Mouse (Mus musculus): ENCODE data around the gene Slc8a3. TPM values are rescaled to one million over a fixed set of nuclear protein-coding genes. Genes with fewer than 3 reads are reported as not detected.

The Slc8a3 gene
- polyA plus RNA-seq, 1 experiment from 2014 or later = 10.1 TPM

DNA sequence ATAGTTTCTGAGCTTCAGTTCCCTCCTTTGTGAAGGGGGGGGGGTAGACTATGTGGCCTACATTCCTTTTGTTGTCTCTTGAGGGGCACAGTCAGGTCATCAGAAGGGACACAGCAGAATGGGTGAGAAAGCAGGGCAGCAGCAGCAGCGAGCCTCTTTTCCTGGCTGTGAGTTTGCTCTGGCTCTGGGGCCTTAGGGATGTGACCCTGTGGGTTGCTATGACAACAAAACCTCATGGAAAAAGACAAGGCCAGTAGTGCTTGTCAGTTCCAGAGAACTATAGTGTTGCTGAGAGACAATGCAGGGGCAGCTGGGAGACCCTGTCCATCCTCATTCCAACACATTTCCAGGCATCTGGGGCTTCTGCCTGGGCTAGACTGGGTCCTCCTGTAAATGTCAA is 129.8 kb downstream of the Slc8a3 start:
- H3K27me3 ChIP-seq (ENCODE audit: control insufficient read depth, insufficient read depth, low read depth, low read length) = no peaks in the 10 kb centered on the region
- H3K27ac ChIP-seq (ENCODE audit: low read length) = no peak overlapping the region
- no peak overlapping the region for H3K9ac ChIP-seq (ENCODE audit: low read depth, low read length)
- WGBS = 0% methylated on average over 1 of the region's 1 CpGs
- H3K4me2 ChIP-seq (ENCODE audit: low read length) = no peak overlapping the region
- no peaks in the 10 kb centered on the region for H3K36me3 ChIP-seq (ENCODE audit: control insufficient read depth, insufficient read depth, low read length)
- H3K9me3 ChIP-seq (replicated peaks; ENCODE audit: control insufficient read depth, low read length, poor library complexity, severe bottlenecking) = no peaks in the 10 kb centered on the region
- peaks cover 6% of the 10 kb centered on the region for H3K4me1 ChIP-seq (ENCODE audit: control insufficient read depth, insufficient read depth, low read length)
- no peak overlapping the region for H3K4me3 ChIP-seq (ENCODE audit: low read depth, low read length)
- no peak; the same call in 1 of the 2 replicates for ATAC-seq

GRCm38 (mm10) chr12:81199280-81199955 is 133.6 kb downstream of the Slc8a3 start:
- WGBS = 26% methylated on average over 23 of the region's 23 CpGs
- H3K27ac ChIP-seq (ENCODE audit: low read length) = no peak overlapping the region

DNA sequence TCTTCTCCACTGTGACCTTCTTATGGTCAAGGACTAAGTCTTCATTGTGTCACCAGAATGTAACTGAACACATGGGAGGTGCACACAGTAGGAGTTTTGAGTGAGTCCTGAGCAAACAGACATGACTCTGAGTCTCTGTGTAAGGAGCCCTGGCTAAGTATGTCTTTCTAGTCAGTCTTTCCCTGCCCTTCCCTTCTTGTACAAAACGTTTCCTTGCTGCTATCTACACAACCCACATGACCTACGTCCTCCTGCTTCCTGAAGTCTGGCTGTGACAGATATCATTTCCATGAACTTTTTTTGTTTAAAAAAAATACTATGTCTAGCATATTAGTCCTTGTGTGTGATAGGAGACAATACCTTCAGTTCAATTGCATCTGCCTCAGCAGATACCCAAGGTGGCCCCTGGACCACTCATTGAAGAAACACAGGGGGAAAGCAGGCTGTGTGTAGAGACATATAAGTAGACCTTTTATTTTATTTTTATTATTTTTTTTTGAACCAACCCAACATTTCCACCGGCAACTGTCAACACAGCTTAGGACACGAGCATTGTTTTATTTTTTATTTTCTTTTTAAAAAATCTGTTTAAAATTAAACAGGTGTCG is 135.4 kb downstream of the Slc8a3 start:
- no peak overlapping the region for H3K4me3 ChIP-seq (ENCODE audit: low read depth, low read length)

More at GRCm38 (mm10) chr12:81199280-81199955, 133.6 kb downstream of the Slc8a3 start:
- Histone ChIP-seq H3K9me3 (replicated peaks; ENCODE audit: control insufficient read depth, low read length, poor library complexity, severe bottlenecking) (no peaks in the 10 kb centered on the region), H3K4me3 (ENCODE audit: low read depth, low read length) (no peak overlapping the region), H3K4me2 (ENCODE audit: low read length) (no peak overlapping the region), H3K4me1 (ENCODE audit: control insufficient read depth, insufficient read depth, low read length) (peaks cover 6% of the 10 kb centered on the region), H3K27me3 (ENCODE audit: control insufficient read depth, insufficient read depth, low read depth, low read length) (no peaks in the 10 kb centered on the region), H3K9ac (ENCODE audit: low read depth, low read length) (no peak overlapping the region), H3K36me3 (ENCODE audit: control insufficient read depth, insufficient read depth, low read length) (no peaks in the 10 kb centered on the region)
- ATAC-seq = peak; percentile 92

DNA sequence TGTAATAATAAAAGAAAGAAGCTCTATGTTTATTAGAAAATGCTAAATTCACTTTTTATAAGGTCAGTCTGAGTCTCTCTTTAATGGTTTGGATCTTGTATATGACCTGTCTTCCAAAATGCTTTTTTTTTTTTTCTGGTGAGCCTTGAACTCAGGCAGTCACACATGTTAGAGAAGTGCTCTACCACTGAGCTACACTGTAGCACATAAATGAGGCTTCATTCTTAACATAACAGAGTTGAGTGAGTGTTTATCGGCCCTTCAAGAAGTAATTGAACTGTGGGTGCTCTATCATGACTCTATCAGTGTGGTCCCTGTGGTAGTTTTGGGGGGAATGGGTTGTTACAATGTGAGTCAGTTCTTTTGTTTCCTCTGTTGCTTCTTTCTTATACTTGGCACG is 139.0 kb downstream of the Slc8a3 start:
- Histone ChIP-seq H3K27ac (ENCODE audit: low read length) (no peak overlapping the region), H3K36me3 (ENCODE audit: control insufficient read depth, insufficient read depth, low read length) (no peaks in the 10 kb centered on the region), H3K4me1 (ENCODE audit: control insufficient read depth, insufficient read depth, low read length) (no peaks in the 10 kb centered on the region), H3K9me3 (replicated peaks; ENCODE audit: control insufficient read depth, low read length, poor library complexity, severe bottlenecking) (no peaks in the 10 kb centered on the region), H3K4me2 (ENCODE audit: low read length) (no peak overlapping the region), H3K27me3 (ENCODE audit: control insufficient read depth, insufficient read depth, low read depth, low read length) (no peaks in the 10 kb centered on the region), H3K4me3 (ENCODE audit: low read depth, low read length) (no peak overlapping the region), H3K9ac (ENCODE audit: low read depth, low read length) (no peak overlapping the region)
- WGBS = 79% methylated on average over 2 of the region's 2 CpGs
- no peak for ATAC-seq

More for the DNA sequence above, 135.4 kb downstream of the Slc8a3 start:
- H3K9me3 ChIP-seq (replicated peaks; ENCODE audit: control insufficient read depth, low read length, poor library complexity, severe bottlenecking) = no peaks in the 10 kb centered on the region
- H3K36me3 ChIP-seq (ENCODE audit: control insufficient read depth, insufficient read depth, low read length) = no peaks in the 10 kb centered on the region
- no peak for ATAC-seq
- no peak overlapping the region for H3K27ac ChIP-seq (ENCODE audit: low read length)
- H3K9ac ChIP-seq (ENCODE audit: low read depth, low read length) = no peak overlapping the region
- 76% methylated on average over 5 of the region's 5 CpGs for WGBS
- H3K27me3 ChIP-seq (ENCODE audit: control insufficient read depth, insufficient read depth, low read depth, low read length) = no peaks in the 10 kb centered on the region
- H3K4me1 ChIP-seq (ENCODE audit: control insufficient read depth, insufficient read depth, low read length) = no peaks in the 10 kb centered on the region
- no peak overlapping the region for H3K4me2 ChIP-seq (ENCODE audit: low read length)

DNA sequence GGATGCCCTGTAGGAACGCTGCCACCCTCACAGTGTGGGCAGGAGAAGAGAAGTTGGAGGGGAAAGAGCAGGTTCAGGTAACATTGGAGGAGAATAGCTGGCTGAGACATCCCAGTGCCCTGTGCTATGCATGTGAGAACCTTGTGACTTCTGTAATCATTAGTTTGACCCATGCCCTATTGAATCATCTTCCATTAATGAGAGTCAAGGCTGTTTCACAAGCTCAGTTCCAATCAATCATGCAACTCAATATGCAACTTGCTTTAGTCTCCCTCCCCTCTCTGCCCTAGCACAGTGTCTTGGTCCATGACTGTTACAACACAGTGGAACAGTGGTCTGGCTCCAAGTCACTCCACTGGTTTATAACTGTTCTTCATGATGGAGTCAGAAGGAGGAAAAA is 143.3 kb downstream of the Slc8a3 start:
- Histone ChIP-seq H3K9me3 (replicated peaks; ENCODE audit: control insufficient read depth, low read length, poor library complexity, severe bottlenecking) (no peaks in the 10 kb centered on the region), H3K4me1 (ENCODE audit: control insufficient read depth, insufficient read depth, low read length) (no peaks in the 10 kb centered on the region), H3K4me3 (ENCODE audit: low read depth, low read length) (no peak overlapping the region), H3K4me2 (ENCODE audit: low read length) (no peak overlapping the region), H3K27me3 (ENCODE audit: control insufficient read depth, insufficient read depth, low read depth, low read length) (no peaks in the 10 kb centered on the region), H3K36me3 (ENCODE audit: control insufficient read depth, insufficient read depth, low read length) (no peaks in the 10 kb centered on the region), H3K9ac (ENCODE audit: low read depth, low read length) (no peak overlapping the region), H3K27ac (ENCODE audit: low read length) (no peak overlapping the region)
- 100% methylated on average over 1 of the region's 1 CpGs for WGBS
- ATAC-seq = no peak

GRCm38 (mm10) chr12:81188996-81189395 is 144.0 kb downstream of the Slc8a3 start:
- Histone ChIP-seq H3K4me2 (ENCODE audit: low read length) (no peak overlapping the region), H3K27ac (ENCODE audit: low read length) (no peak overlapping the region), H3K36me3 (ENCODE audit: control insufficient read depth, insufficient read depth, low read length) (no peaks in the 10 kb centered on the region), H3K4me1 (ENCODE audit: control insufficient read depth, insufficient read depth, low read length) (no peaks in the 10 kb centered on the region), H3K9me3 (replicated peaks; ENCODE audit: control insufficient read depth, low read length, poor library complexity, severe bottlenecking) (no peaks in the 10 kb centered on the region), H3K9ac (ENCODE audit: low read depth, low read length) (no peak overlapping the region), H3K27me3 (ENCODE audit: control insufficient read depth, insufficient read depth, low read depth, low read length) (no peaks in the 10 kb centered on the region), H3K4me3 (ENCODE audit: low read depth, low read length) (no peak overlapping the region)
- no peak for ATAC-seq
- 94% methylated on average over 4 of the region's 4 CpGs for WGBS

- ATAC-seq = no peak
- Histone ChIP-seq H3K9me3 (replicated peaks; ENCODE audit: control insufficient read depth, low read length, poor library complexity, severe bottlenecking) (no peaks in the 10 kb centered on the region), H3K36me3 (ENCODE audit: control insufficient read depth, insufficient read depth, low read length) (no peaks in the 10 kb centered on the region), H3K9ac (ENCODE audit: low read depth, low read length) (no peak overlapping the region), H3K4me1 (ENCODE audit: control insufficient read depth, insufficient read depth, low read length) (no peaks in the 10 kb centered on the region), H3K4me3 (ENCODE audit: low read depth, low read length) (no peak overlapping the region), H3K4me2 (ENCODE audit: low read length) (no peak overlapping the region), H3K27me3 (ENCODE audit: control insufficient read depth, insufficient read depth, low read depth, low read length) (no peaks in the 10 kb centered on the region), H3K27ac (ENCODE audit: low read length) (no peak overlapping the region)
- 80% methylated on average over 3 of the region's 3 CpGs for WGBS
Observed at GRCm38 (mm10) chr12:81188423-81188822, 144.6 kb downstream of the Slc8a3 start.

GRCm38 (mm10) chr12:81186668-81187067 is 146.3 kb downstream of the Slc8a3 start:
- no peak overlapping the region for H3K4me2 ChIP-seq (ENCODE audit: low read length)
- WGBS = 90% methylated on average over 3 of the region's 3 CpGs
- no peak overlapping the region for H3K27ac ChIP-seq (ENCODE audit: low read length)
- no peaks in the 10 kb centered on the region for H3K4me1 ChIP-seq (ENCODE audit: control insufficient read depth, insufficient read depth, low read length)
- no peak overlapping the region for H3K4me3 ChIP-seq (ENCODE audit: low read depth, low read length)
- H3K27me3 ChIP-seq (ENCODE audit: control insufficient read depth, insufficient read depth, low read depth, low read length) = no peaks in the 10 kb centered on the region
- no peaks in the 10 kb centered on the region for H3K9me3 ChIP-seq (replicated peaks; ENCODE audit: control insufficient read depth, low read length, poor library complexity, severe bottlenecking)
- H3K9ac ChIP-seq (ENCODE audit: low read depth, low read length) = no peak overlapping the region
- no peaks in the 10 kb centered on the region for H3K36me3 ChIP-seq (ENCODE audit: control insufficient read depth, insufficient read depth, low read length)
- ATAC-seq = no peak

GRCm38 (mm10) chr12:81186081-81186480 is 146.9 kb downstream of the Slc8a3 start:
- Histone ChIP-seq H3K9ac (ENCODE audit: low read depth, low read length) (no peak overlapping the region), H3K36me3 (ENCODE audit: control insufficient read depth, insufficient read depth, low read length) (no peaks in the 10 kb centered on the region), H3K4me3 (ENCODE audit: low read depth, low read length) (no peak overlapping the region), H3K4me1 (ENCODE audit: control insufficient read depth, insufficient read depth, low read length) (no peaks in the 10 kb centered on the region), H3K4me2 (ENCODE audit: low read length) (no peak overlapping the region), H3K27me3 (ENCODE audit: control insufficient read depth, insufficient read depth, low read depth, low read length) (no peaks in the 10 kb centered on the region), H3K27ac (ENCODE audit: low read length) (no peak overlapping the region), H3K9me3 (replicated peaks; ENCODE audit: control insufficient read depth, low read length, poor library complexity, severe bottlenecking) (no peaks in the 10 kb centered on the region)
- ATAC-seq = no peak
- 97% methylated on average over 4 of the region's 4 CpGs for WGBS
